Mouse (Mus musculus): Measurements from ENCODE around the gene Tapbpl. TPM values are rescaled to one million over a fixed set of nuclear protein-coding genes. Genes with fewer than 3 reads are reported as not detected.

Gene Tapbpl
- polyA plus RNA-seq, 1 experiment from 2014 or later, result 9.6 TPM

DNA sequence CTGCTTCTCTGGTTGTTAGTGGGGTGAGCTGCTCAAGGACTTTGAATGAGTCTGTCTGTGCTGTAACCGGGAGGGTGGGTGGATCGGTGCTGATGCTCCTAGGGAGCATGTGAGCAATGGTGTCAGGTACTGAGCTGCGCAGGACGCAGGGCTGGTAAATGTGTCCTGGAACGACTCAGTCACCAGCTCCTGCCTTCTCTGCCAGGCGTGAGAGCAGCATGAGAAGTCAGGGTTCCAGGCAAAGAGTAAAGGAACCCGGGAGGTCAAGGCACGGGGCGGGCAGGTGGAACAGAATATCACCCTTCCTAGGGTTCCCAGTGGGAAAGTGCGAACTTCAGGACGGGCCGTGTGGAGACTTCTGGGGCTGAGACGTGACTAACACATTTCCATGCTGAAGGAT is 34.4 kb upstream of the Tapbpl start:
- Histone ChIP-seq H3K27me3 (ENCODE audit: control insufficient read depth, insufficient read depth, low read length) (no peaks in the 10 kb centered on the region), H3K4me1 (ENCODE audit: control insufficient read depth, insufficient read depth, low read length) (0 out of 2 replicates have a peak, but pooled peaks cover 2% of the 10 kb centered on the region), H3K9ac (ENCODE audit: low read length) (no peak overlapping the region), H3K9me3 (replicated peaks; ENCODE audit: control insufficient read depth, low read length) (no peaks in the 10 kb centered on the region), H3K4me3 (replicated peaks; ENCODE audit: low read length) (no peak overlapping the region), H3K4me2 (ENCODE audit: low read depth, low read length) (no peak overlapping the region), H3K27ac (ENCODE audit: low read length) (no peak overlapping the region), H3K36me3 (ENCODE audit: control insufficient read depth, insufficient read depth, low read length) (no peaks in the 10 kb centered on the region)
- no peak for ATAC-seq (ENCODE audit: insufficient read depth, low FRiP score)
- 67% methylated on average over 13 of the region's 13 CpGs for WGBS

DNA sequence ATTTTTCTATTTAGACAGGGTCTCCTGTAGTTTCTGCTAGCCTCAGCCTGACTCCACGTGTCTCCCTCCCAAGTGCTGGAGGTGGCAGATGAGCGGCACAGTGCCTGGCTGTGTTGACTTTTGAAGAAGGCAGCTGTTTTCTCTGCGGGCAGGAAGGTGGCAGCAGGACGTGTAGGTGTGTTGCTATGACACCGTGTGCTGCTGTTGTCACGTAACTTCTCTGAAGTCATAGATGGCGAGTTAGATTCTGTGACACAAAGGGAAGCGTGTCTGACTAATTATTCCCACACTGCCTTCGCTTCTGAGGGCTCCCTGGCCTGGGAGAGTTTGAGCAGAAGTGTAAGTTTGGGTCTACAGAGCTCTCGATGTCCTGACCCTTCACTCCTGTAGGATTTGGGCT is 33.6 kb upstream of the Tapbpl start:
- WGBS, result 46% methylated on average over 10 of the region's 10 CpGs
- H3K36me3 ChIP-seq (ENCODE audit: control insufficient read depth, insufficient read depth, low read length), result no peaks in the 10 kb centered on the region
- no peak for ATAC-seq (ENCODE audit: insufficient read depth, low FRiP score)

DNA sequence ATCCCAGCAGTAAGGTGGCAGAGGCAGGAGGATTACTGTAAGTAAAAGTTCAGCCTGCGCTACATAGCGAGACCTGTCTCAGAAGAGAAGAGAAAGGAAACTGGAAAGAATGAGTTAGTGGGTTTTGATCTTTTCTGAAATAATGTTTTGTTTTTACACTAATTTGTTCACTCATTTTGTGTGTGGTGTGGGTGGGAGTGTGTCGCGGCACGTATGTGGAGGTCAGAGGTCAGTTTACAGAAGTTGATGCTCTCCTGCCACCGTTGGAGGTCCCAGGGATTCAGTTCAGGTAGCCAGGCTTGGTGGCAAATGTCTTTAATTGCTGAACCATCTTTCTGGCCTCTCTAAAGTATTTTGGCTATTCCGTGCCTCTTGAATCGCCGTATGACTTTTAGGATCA is 32.6 kb upstream of the Tapbpl start:
- no peak overlapping the region for H3K4me2 ChIP-seq (ENCODE audit: low read depth, low read length)
- ATAC-seq (ENCODE audit: insufficient read depth, low FRiP score), result no peak
- H3K27me3 ChIP-seq (ENCODE audit: control insufficient read depth, insufficient read depth, low read length), result no peaks in the 10 kb centered on the region
- no peak overlapping the region for H3K27ac ChIP-seq (ENCODE audit: low read length)
- no peak overlapping the region for H3K4me3 ChIP-seq (replicated peaks; ENCODE audit: low read length)
- no peaks in the 10 kb centered on the region for H3K36me3 ChIP-seq (ENCODE audit: control insufficient read depth, insufficient read depth, low read length)
- 75% methylated on average over 9 of the region's 9 CpGs for WGBS
- H3K4me1 ChIP-seq (ENCODE audit: control insufficient read depth, insufficient read depth, low read length), result no peaks in the 10 kb centered on the region
- H3K9ac ChIP-seq (ENCODE audit: low read length), result no peak overlapping the region
- no peaks in the 10 kb centered on the region for H3K9me3 ChIP-seq (replicated peaks; ENCODE audit: control insufficient read depth, low read length)

More for the DNA sequence above, 33.6 kb upstream of the Tapbpl start:
- H3K4me2 ChIP-seq (ENCODE audit: low read depth, low read length), result no peak overlapping the region
- no peak overlapping the region for H3K27ac ChIP-seq (ENCODE audit: low read length)
- H3K4me1 ChIP-seq (ENCODE audit: control insufficient read depth, insufficient read depth, low read length), result 0 out of 2 replicates have a peak, but pooled peaks cover 2% of the 10 kb centered on the region
- no peak overlapping the region for H3K4me3 ChIP-seq (replicated peaks; ENCODE audit: low read length)
- no peaks in the 10 kb centered on the region for H3K27me3 ChIP-seq (ENCODE audit: control insufficient read depth, insufficient read depth, low read length)
- H3K9me3 ChIP-seq (replicated peaks; ENCODE audit: control insufficient read depth, low read length), result no peaks in the 10 kb centered on the region
- H3K9ac ChIP-seq (ENCODE audit: low read length), result no peak overlapping the region

DNA sequence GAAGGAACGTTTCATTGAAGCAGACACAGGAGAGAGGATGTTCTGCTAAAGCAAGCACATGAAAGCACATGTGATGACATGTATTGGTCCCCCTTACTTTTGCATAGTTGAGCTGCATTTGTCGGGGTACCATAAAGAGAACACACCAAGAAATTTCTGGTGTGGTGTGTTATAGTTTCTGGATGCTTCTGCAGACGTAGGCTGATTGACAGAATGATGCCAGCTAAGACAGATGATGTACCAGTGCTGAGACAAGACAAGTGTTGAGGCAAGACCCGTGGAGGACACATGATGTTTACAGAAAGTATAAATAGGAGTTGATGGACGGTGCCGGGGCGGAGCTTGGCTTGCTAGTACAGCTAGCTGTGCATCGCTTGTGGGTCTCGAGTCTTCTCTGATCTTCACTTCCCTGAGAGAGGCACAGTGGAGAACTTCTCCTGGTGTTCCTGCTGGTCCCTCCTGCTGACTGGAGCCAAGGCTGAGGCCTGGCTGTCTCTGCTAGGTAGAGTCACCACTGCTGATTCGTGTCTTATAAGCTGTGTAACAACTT is 28.4 kb upstream of the Tapbpl start:
- H3K4me1 ChIP-seq (ENCODE audit: control insufficient read depth, insufficient read depth, low read length), result no peaks in the 10 kb centered on the region
- no peak for ATAC-seq (ENCODE audit: insufficient read depth, low FRiP score)
- WGBS, result 69% methylated on average over 10 of the region's 10 CpGs
- no peak overlapping the region for H3K4me2 ChIP-seq (ENCODE audit: low read depth, low read length)
- no peaks in the 10 kb centered on the region for H3K36me3 ChIP-seq (ENCODE audit: control insufficient read depth, insufficient read depth, low read length)
- H3K27me3 ChIP-seq (ENCODE audit: control insufficient read depth, insufficient read depth, low read length), result no peaks in the 10 kb centered on the region
- no peak overlapping the region for H3K4me3 ChIP-seq (replicated peaks; ENCODE audit: low read length)
- no peak overlapping the region for H3K9ac ChIP-seq (ENCODE audit: low read length)
- H3K27ac ChIP-seq (ENCODE audit: low read length), result no peak overlapping the region
- H3K9me3 ChIP-seq (replicated peaks; ENCODE audit: control insufficient read depth, low read length), result no peaks in the 10 kb centered on the region

DNA sequence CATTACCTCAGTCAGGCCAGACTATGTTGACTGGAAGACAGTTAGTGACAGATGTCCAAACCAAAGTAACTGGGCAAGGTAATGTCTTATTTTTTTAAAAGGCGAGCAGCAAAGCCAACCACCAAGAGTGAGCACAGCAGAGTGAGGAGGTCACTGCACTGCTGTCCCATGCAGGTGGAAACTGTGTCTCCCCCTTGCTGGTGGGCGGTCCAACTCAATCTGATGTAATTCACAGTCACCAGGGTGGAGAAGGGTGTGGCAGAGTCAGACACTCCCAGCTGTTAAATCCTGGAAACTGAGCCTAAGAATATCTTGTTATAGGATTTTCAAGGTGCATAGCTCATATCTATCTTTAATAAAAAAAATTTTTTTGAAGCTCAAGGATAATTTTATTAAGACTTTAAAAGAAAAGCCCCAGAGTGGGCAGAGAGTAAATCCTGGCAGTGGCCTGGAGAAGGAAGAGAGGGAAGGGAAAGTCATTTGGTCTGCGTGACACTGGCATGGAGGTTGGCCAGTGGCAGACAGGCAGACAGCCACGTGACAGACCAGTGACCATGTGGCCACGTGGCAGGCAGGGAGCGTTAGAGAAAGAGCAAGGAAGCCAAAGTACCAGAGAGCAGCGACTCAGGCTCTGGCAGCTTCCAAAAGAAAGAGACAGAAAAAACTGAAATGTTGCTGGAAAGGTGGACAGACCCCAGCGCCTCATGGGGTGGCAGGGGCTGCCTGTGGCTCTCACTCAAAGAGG is 24.7 kb upstream of the Tapbpl start:
- no peak for ATAC-seq (ENCODE audit: insufficient read depth, low FRiP score)
- H3K4me1 ChIP-seq (ENCODE audit: control insufficient read depth, insufficient read depth, low read length), result no peaks in the 10 kb centered on the region
- no peaks in the 10 kb centered on the region for H3K27me3 ChIP-seq (ENCODE audit: control insufficient read depth, insufficient read depth, low read length)
- no peak overlapping the region for H3K4me3 ChIP-seq (replicated peaks; ENCODE audit: low read length)
- 67% methylated on average over 8 of the region's 8 CpGs for WGBS
- no peak overlapping the region for H3K4me2 ChIP-seq (ENCODE audit: low read depth, low read length)
- H3K27ac ChIP-seq (ENCODE audit: low read length), result no peak overlapping the region
- no peak overlapping the region for H3K9ac ChIP-seq (ENCODE audit: low read length)
- H3K36me3 ChIP-seq (ENCODE audit: control insufficient read depth, insufficient read depth, low read length), result no peaks in the 10 kb centered on the region
- H3K9me3 ChIP-seq (replicated peaks; ENCODE audit: control insufficient read depth, low read length), result no peaks in the 10 kb centered on the region

DNA sequence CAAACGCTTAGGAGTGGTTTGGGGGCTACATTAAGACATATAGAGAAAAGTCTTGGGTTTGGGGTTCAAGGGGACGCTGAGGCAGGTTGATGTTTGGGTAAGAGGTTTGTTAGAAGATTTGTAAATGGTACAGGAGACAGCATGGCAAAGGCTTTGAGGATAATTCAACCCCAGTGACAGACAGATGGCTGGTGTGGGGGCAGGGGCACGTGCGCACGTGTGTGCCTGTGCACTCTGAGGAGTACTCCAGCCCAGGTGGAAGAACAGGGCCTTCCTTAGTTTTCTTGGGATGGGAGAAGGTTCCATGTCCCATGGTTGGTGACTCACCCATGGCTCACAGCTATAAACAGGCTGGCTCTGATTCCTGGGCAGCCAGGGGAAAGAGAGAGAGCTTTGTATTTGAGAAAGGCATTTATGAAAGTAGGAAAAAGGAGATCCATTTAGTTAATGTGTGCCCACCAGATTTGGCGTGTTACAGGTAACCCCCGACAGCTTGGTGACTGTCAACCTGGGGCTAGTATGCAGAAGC is 23.9 kb upstream of the Tapbpl start:
- no peak overlapping the region for H3K9ac ChIP-seq (ENCODE audit: low read length)
- ATAC-seq (ENCODE audit: insufficient read depth, low FRiP score), result no peak
- 88% methylated on average over 7 of the region's 7 CpGs for WGBS

DNA sequence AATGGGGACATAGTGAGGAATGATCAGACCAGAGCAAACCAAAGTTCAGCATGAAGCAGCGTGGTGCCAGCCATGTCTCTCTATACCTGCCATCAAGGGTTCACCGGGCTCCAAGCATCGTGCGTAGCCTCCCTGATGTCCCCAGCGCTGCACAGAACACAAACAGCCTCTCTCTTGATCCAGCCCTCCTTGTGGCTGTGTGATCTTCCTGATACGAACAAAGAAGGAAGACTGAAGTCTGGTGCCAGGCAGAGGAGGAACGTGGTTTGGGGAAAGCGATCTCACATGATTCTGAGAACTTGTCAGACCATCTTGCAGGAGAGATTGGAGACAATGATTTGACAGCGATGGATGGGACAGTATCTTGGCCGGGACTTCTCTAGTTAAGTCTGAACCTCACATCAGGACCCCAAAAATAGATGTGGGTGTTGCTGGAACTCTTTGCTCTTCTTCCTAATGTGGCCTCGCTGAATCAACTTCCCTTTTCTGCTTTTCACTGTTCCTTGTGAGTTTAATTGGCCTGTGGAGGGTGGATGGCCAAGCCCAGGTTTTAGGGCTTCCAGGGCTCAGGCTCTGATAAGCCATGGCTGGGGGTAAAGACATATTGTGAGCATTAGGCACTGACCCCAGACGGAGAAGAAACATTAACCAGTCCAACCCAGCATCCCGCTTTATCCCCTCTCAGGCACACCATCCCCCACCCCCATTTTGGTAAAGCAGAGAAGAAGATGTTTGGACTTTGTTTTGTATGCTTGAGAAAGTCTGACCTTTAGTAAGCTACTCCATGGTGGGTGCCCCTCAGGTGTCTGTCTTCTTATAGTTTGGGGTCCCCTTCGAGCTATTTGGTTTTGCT is 22.4 kb upstream of the Tapbpl start:
- no peak overlapping the region for H3K9ac ChIP-seq (ENCODE audit: low read length)
- no peak overlapping the region for H3K4me3 ChIP-seq (replicated peaks; ENCODE audit: low read length)
- 76% methylated on average over 14 of the region's 14 CpGs for whole genome bisulfite sequencing
- H3K36me3 ChIP-seq (ENCODE audit: control insufficient read depth, insufficient read depth, low read length), result no peaks in the 10 kb centered on the region
- no peaks in the 10 kb centered on the region for H3K27me3 ChIP-seq (ENCODE audit: control insufficient read depth, insufficient read depth, low read length)
- H3K4me1 ChIP-seq (ENCODE audit: control insufficient read depth, insufficient read depth, low read length), result no peaks in the 10 kb centered on the region
- ATAC-seq (ENCODE audit: insufficient read depth, low FRiP score), result no peak
- H3K27ac ChIP-seq (ENCODE audit: low read length), result no peak overlapping the region
- H3K9me3 ChIP-seq (replicated peaks; ENCODE audit: control insufficient read depth, low read length), result no peaks in the 10 kb centered on the region
- no peak overlapping the region for H3K4me2 ChIP-seq (ENCODE audit: low read depth, low read length)

More for the DNA sequence above, 23.9 kb upstream of the Tapbpl start:
- Histone ChIP-seq H3K27ac (ENCODE audit: low read length) (no peak overlapping the region), H3K9me3 (replicated peaks; ENCODE audit: control insufficient read depth, low read length) (no peaks in the 10 kb centered on the region), H3K4me1 (ENCODE audit: control insufficient read depth, insufficient read depth, low read length) (no peaks in the 10 kb centered on the region), H3K27me3 (ENCODE audit: control insufficient read depth, insufficient read depth, low read length) (no peaks in the 10 kb centered on the region), H3K36me3 (ENCODE audit: control insufficient read depth, insufficient read depth, low read length) (no peaks in the 10 kb centered on the region), H3K4me2 (ENCODE audit: low read depth, low read length) (no peak overlapping the region), H3K4me3 (replicated peaks; ENCODE audit: low read length) (no peak overlapping the region)

DNA sequence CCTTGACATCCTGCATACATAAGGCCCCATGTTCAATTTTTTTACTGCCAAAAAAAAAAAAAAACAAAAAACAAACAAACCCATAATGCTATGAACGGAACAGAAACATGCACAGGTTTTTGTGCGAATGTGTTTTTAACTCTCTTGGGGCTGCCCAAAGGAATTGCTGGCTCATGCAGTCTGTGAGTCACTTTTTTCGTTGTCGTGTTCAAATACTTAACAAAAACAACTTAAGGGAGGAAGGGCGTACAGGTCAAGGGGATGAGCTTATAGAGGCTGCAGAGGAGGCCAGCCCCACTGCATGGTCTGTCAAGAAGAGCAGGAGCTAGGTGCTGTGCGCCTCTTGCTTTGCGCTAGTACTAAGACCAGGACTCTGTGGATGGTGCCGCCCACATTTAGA is 21.1 kb upstream of the Tapbpl start:
- H3K27me3 ChIP-seq (ENCODE audit: control insufficient read depth, insufficient read depth, low read length), result no peaks in the 10 kb centered on the region
- H3K27ac ChIP-seq (ENCODE audit: low read length), result no peak overlapping the region
- no peaks in the 10 kb centered on the region for H3K4me1 ChIP-seq (ENCODE audit: control insufficient read depth, insufficient read depth, low read length)
- no peak for ATAC-seq (ENCODE audit: insufficient read depth, low FRiP score)
- H3K36me3 ChIP-seq (ENCODE audit: control insufficient read depth, insufficient read depth, low read length), result no peaks in the 10 kb centered on the region
- no peaks in the 10 kb centered on the region for H3K9me3 ChIP-seq (replicated peaks; ENCODE audit: control insufficient read depth, low read length)
- no peak overlapping the region for H3K4me3 ChIP-seq (replicated peaks; ENCODE audit: low read length)
- H3K9ac ChIP-seq (ENCODE audit: low read length), result no peak overlapping the region
- WGBS, result 83% methylated on average over 8 of the region's 8 CpGs
- H3K4me2 ChIP-seq (ENCODE audit: low read depth, low read length), result no peak overlapping the region

DNA sequence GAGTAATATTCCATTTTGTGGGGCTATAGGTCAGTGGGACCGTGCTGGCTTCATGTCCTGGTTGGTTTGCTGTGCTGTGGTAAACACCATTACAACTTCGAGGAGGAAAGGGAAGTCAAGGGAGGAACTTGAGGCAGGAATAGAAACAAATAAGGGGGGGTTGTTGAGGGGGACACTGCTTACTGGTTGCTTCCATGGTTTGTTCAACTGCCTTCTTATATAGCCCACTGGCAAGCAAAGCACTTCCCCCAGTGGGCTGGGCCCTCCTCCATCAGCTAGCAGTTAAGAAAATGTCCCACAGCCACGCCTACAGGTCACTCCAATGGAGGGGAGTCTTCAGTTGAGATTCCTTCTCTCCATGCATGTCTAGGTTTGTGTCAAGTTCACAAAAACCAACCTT is 20.6 kb upstream of the Tapbpl start:
- H3K9ac ChIP-seq (ENCODE audit: low read length), result no peak overlapping the region
- H3K27me3 ChIP-seq (ENCODE audit: control insufficient read depth, insufficient read depth, low read length), result no peaks in the 10 kb centered on the region
- no peaks in the 10 kb centered on the region for H3K4me1 ChIP-seq (ENCODE audit: control insufficient read depth, insufficient read depth, low read length)
- 81% methylated on average over 3 of the region's 3 CpGs for WGBS
- ATAC-seq (ENCODE audit: insufficient read depth, low FRiP score), result no peak
- no peak overlapping the region for H3K4me2 ChIP-seq (ENCODE audit: low read depth, low read length)
- no peak overlapping the region for H3K4me3 ChIP-seq (replicated peaks; ENCODE audit: low read length)
- no peak overlapping the region for H3K27ac ChIP-seq (ENCODE audit: low read length)
- H3K36me3 ChIP-seq (ENCODE audit: control insufficient read depth, insufficient read depth, low read length), result no peaks in the 10 kb centered on the region
- no peaks in the 10 kb centered on the region for H3K9me3 ChIP-seq (replicated peaks; ENCODE audit: control insufficient read depth, low read length)

Data from stomach, embryonic 16.5 days (tissue).